Mouse (Mus musculus): Measurements from ENCODE around the gene Gm21190.

- TF ChIP-seq GATA1 (IDR thresholded peaks at IDR 0.05; ENCODE audit: borderline replicate concordance, low read length) (no peak), FLI1 (IDR thresholded peaks at IDR 0.05; ENCODE audit: low read length) (no peak)
Observed at GRCm38 (mm10) chr5:15488743-15489142, 40.3 kb downstream of the Gm21190 start.

Data from megakaryocyte, embryonic 14.5 days (primary cell).